Mouse (Mus musculus) adrenal gland, postnatal 14 days (tissue): ENCODE data around the gene Zfp91. TPM values are rescaled to one million over a fixed set of nuclear protein-coding genes. Genes with fewer than 3 reads are reported as not detected.

Experiments used
- total RNA-seq: library from RNA; stranded (reverse); gene quantifications from 2 replicates; pipeline ENCODE4 v1.2.3, GENCODE M21; 2021

The Zfp91 gene
- total RNA-seq, 1 experiment from 2014 or later = 87.0 TPM

Other genes starting within 250 kb of the Zfp91 start
- gene Gm4952, start 196.2 kb downstream of the Zfp91 start, total RNA-seq = 0.75 and 19.1 TPM in 2 replicates
- gene Glyat, start 162.8 kb downstream of the Zfp91 start, total RNA-seq = 0.34 and 8.6 TPM in 2 replicates
- not detected in 2 replicates for gene Olfr1442, start 125.7 kb downstream of the Zfp91 start, total RNA-seq
- not detected in 2 replicates for gene Olfr1443, start 118.0 kb downstream of the Zfp91 start, total RNA-seq
- 5.9 TPM in 1 of 2 replicates, not detected in the other for gene Keg1, start 100.3 kb downstream of the Zfp91 start, total RNA-seq
- gene Cntf, start 30.5 kb downstream of the Zfp91 start, total RNA-seq = 2.9 and 3.0 TPM in 2 replicates
- 1.4 and 5.1 TPM in 2 replicates for gene Lpxn, start 67 bp upstream of the Zfp91 start, total RNA-seq
- not detected in 2 replicates for gene Gm5244, start 50.6 kb upstream of the Zfp91 start, total RNA-seq
- gene Olfr1444, start 61.2 kb upstream of the Zfp91 start, total RNA-seq = not detected in 2 replicates
- gene Olfr1445, start 87.7 kb upstream of the Zfp91 start, total RNA-seq = not detected in 2 replicates
- gene Olfr1446, start 97.4 kb upstream of the Zfp91 start, total RNA-seq = not detected in 2 replicates
- gene Olfr1447, start 107.6 kb upstream of the Zfp91 start, total RNA-seq = not detected in 2 replicates
- gene Olfr1448, start 128.3 kb upstream of the Zfp91 start, total RNA-seq = not detected in 2 replicates
- not detected in 2 replicates for gene Olfr1449, start 134.7 kb upstream of the Zfp91 start, total RNA-seq
- gene Olfr1450, start 154.1 kb upstream of the Zfp91 start, total RNA-seq = not detected in 2 replicates
- gene Olfr1451, start 198.9 kb upstream of the Zfp91 start, total RNA-seq = not detected in 2 replicates
- gene Olfr1453, start 232.2 kb upstream of the Zfp91 start, total RNA-seq = not detected in 2 replicates